Mouse (Mus musculus) bone marrow macrophage, adult 2 months (primary cell): ENCODE data around the gene Smtnl1.

ENCODE experiments used
- CTCF ChIP-seq: IDR thresholded peaks from 2 replicates; pipeline ENCODE4 v1.5.1; 2012; ENCODE audit warnings: low read depth, mild to moderate bottlenecking, low read length, moderate library complexity
- POLR2A ChIP-seq: IDR thresholded peaks from 2 replicates; pipeline ENCODE4 v1.6.1; 2012; ENCODE audit warnings: mild to moderate bottlenecking, low read depth, low read length, borderline replicate concordance

GRCm38 (mm10) chr2:84761840-84762239, 60.6 kb downstream of the Smtnl1 start:
- TF ChIP-seq POLR2A (no peak), CTCF (no peak)
